Mouse (Mus musculus): Measurements from ENCODE around the gene Epas1.

The Epas1 gene

GRCm38 (mm10) chr17:86827391-86828165, 74.1 kb downstream of the Epas1 start:
- no peak for DNase-seq (ENCODE audit: low read depth)

- no peak for DNase-seq (ENCODE audit: low read depth)
These were observed 75.0 kb downstream of the Epas1 start for GRCm38 (mm10) chr17:86828500-86828899.

- DNase-seq (ENCODE audit: low read depth) = no peak
These were observed 76.1 kb downstream of the Epas1 start for GRCm38 (mm10) chr17:86829383-86830175.

GRCm38 (mm10) chr17:86830893-86831292, 77.4 kb downstream of the Epas1 start:
- DNase-seq (ENCODE audit: low read depth) = no peak

GRCm38 (mm10) chr17:86832562-86833327, 79.2 kb downstream of the Epas1 start:
- no peak for DNase-seq (ENCODE audit: low read depth)

GRCm38 (mm10) chr17:86833945-86834344, 80.4 kb downstream of the Epas1 start:
- no peak for DNase-seq (ENCODE audit: low read depth)

GRCm38 (mm10) chr17:86839308-86839707, 85.8 kb downstream of the Epas1 start:
- DNase-seq (ENCODE audit: low read depth) = no peak

- peak; percentile 12 for DNase-seq (ENCODE audit: low read depth)
These were observed 97.3 kb downstream of the Epas1 start for GRCm38 (mm10) chr17:86850700-86851337.

GRCm38 (mm10) chr17:86851782-86852181, 98.3 kb downstream of the Epas1 start:
- no peak for DNase-seq (ENCODE audit: low read depth)

- DNase-seq (ENCODE audit: low read depth) = no peak
These were observed 99.1 kb downstream of the Epas1 start for GRCm38 (mm10) chr17:86852591-86853031.

- no peak for DNase-seq (ENCODE audit: low read depth)
These were observed 117.1 kb downstream of the Epas1 start for GRCm38 (mm10) chr17:86870586-86870985.

- DNase-seq (ENCODE audit: low read depth) = no peak
These were observed 119.1 kb downstream of the Epas1 start for GRCm38 (mm10) chr17:86872643-86873042.

- DNase-seq (ENCODE audit: low read depth) = no peak
These were observed 123.4 kb downstream of the Epas1 start for GRCm38 (mm10) chr17:86876940-86877339.

- DNase-seq (ENCODE audit: low read depth) = no peak
These were observed 124.2 kb downstream of the Epas1 start for GRCm38 (mm10) chr17:86877747-86878146.

- no peak for DNase-seq (ENCODE audit: low read depth)
These were observed 126.6 kb downstream of the Epas1 start for GRCm38 (mm10) chr17:86880056-86880455.

- DNase-seq (ENCODE audit: low read depth) = no peak
These were observed 127.1 kb downstream of the Epas1 start for GRCm38 (mm10) chr17:86880461-86881044.

Measured in fibroblast of lung, adult 2 months (primary cell).